8 mouse cellular contexts compared by ENCODE assay signal in the genomic region with DNA sequence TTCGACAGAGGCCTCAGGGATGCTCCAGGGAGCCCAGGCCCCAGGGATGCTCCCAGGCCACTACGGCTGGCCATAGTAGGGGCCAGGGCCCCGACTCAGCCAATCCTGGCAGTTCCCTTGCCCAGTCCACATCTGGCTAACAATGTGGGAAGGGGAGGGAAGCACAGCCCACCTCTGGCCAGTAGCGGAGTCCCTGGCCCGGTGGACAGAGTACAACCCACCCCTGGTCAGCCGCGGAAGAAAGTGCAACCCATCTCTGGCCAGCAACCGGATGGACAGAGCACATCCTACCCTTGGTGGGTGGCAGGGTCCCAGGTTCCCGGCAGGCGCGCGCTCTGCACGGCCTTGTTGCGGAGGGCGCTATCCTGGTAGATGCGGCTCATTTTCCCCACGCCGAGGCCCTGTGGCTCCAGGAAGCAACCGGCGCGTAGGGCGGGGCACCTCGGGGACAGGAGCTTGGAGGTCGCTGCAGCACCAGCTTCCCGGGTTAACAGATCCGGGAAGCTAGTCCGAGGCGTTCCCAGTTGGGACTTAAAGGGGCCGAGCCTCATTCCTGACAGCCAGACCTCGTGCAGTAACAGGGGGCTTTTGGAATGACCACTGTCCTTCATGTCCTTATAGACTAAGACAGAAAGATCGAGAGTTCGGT. TPM values are rescaled to one million over a fixed set of nuclear protein-coding genes. Genes with fewer than 3 reads are reported as not detected.
DNase-seq lines count a peak whose midpoint lies in the region; ATAC-seq and TF ChIP-seq lines count a peak whose summit lies in the region.

A gene (minus strand): TSS at position 498 of the 649 bp plus-strand sequence.

- TF ChIP-seq POLR2A in ES-Bruce4 (IDR thresholded peaks at IDR 0.05; ENCODE audit: insufficient read depth, low read length): no peak
- TF ChIP-seq POLR2A in brain, embryonic 14.5 days (IDR thresholded peaks at IDR 0.05; ENCODE audit: borderline replicate concordance, extremely low read depth, insufficient read depth, insufficient read length, poor library complexity, severe bottlenecking): peak; percentile 19; the same call in 1 of the 2 replicates

- peak within 1 kb of the TSS; percentile 68 for H3K4me2 ChIP-seq in forebrain, embryonic 12.5 days
- H3K4me2 ChIP-seq in heart, embryonic 15.5 days: peak within 1 kb of the TSS; percentile 83
- H3K4me2 ChIP-seq in liver, embryonic 12.5 days: peak within 1 kb of the TSS; percentile 56
- H3K4me2 ChIP-seq in neural tube, embryonic 11.5 days (ENCODE audit: low read depth): peak within 1 kb of the TSS; percentile 59

- no peaks in the 10 kb centered on the region for H3K36me3 ChIP-seq in ES-Bruce4 (ENCODE audit: control insufficient read depth, insufficient read depth, low read length, poor library complexity, severe bottlenecking)
- H3K36me3 ChIP-seq in forebrain, embryonic 12.5 days (replicated peaks): no peaks in the 10 kb centered on the region
- no peaks in the 10 kb centered on the region for H3K36me3 ChIP-seq in heart, embryonic 15.5 days
- H3K36me3 ChIP-seq in liver, embryonic 12.5 days: no peaks in the 10 kb centered on the region
- no peaks in the 10 kb centered on the region for H3K36me3 ChIP-seq in neural tube, embryonic 11.5 days (ENCODE audit: control insufficient read depth, insufficient read depth, low read length)

- H3K27ac ChIP-seq in ES-Bruce4 (ENCODE audit: insufficient read depth, low read length): no peak within 1 kb of the TSS
- no peak within 1 kb of the TSS for H3K27ac ChIP-seq in forebrain, embryonic 12.5 days
- H3K27ac ChIP-seq in heart, embryonic 15.5 days: peak within 1 kb of the TSS; percentile 81
- no peak within 1 kb of the TSS for H3K27ac ChIP-seq in liver, embryonic 12.5 days
- H3K27ac ChIP-seq in neural tube, embryonic 11.5 days (ENCODE audit: low read depth, low read length): no peak within 1 kb of the TSS; the same call in 1 of the 2 replicates

- H3K9ac ChIP-seq in ES-Bruce4 (ENCODE audit: low read depth, poor library complexity, severe bottlenecking): peak within 1 kb of the TSS; percentile 43
- H3K9ac ChIP-seq in forebrain, embryonic 12.5 days: peak within 1 kb of the TSS; percentile 64
- H3K9ac ChIP-seq in heart, embryonic 15.5 days: peak within 1 kb of the TSS; percentile 68
- peak within 1 kb of the TSS; percentile 14; the same call in 1 of the 2 replicates for H3K9ac ChIP-seq in liver, embryonic 12.5 days
- H3K9ac ChIP-seq in neural tube, embryonic 11.5 days (ENCODE audit: low read length): peak within 1 kb of the TSS; percentile 63

- no peaks in the 10 kb centered on the region for H3K27me3 ChIP-seq in ES-Bruce4 (ENCODE audit: control insufficient read depth, insufficient read depth, low read length, poor library complexity, severe bottlenecking)
- peaks cover 6% of the 10 kb centered on the region for H3K27me3 ChIP-seq in forebrain, embryonic 12.5 days
- H3K27me3 ChIP-seq in heart, embryonic 15.5 days: no peaks in the 10 kb centered on the region
- H3K27me3 ChIP-seq in liver, embryonic 12.5 days (replicated peaks): peaks cover 43% of the 10 kb centered on the region
- no peaks in the 10 kb centered on the region for H3K27me3 ChIP-seq in neural tube, embryonic 11.5 days (ENCODE audit: control insufficient read depth, insufficient read depth, low read length)

- under 1% methylated on average over 32 of the region's 32 CpGs for WGBS in forebrain, embryonic 12.5 days
- under 1% methylated on average over 32 of the region's 32 CpGs for WGBS in heart, embryonic 15.5 days
- 4% methylated on average over 32 of the region's 32 CpGs for WGBS in liver, embryonic 12.5 days (ENCODE audit: insufficient replicate concordance)
- WGBS in neural tube, embryonic 11.5 days: under 1% methylated on average over 32 of the region's 32 CpGs

- peaks cover 2% of the 10 kb centered on the region for H3K4me1 ChIP-seq in ES-Bruce4 (ENCODE audit: control insufficient read depth, insufficient read depth, low read length)
- peaks cover 14% of the 10 kb centered on the region for H3K4me1 ChIP-seq in forebrain, embryonic 12.5 days
- H3K4me1 ChIP-seq in heart, embryonic 15.5 days (replicated peaks): peaks cover 18% of the 10 kb centered on the region
- no peaks in the 10 kb centered on the region; the same call in 1 of the 2 replicates for H3K4me1 ChIP-seq in liver, embryonic 12.5 days
- peaks cover 3% of the 10 kb centered on the region; the same call in 1 of the 2 replicates for H3K4me1 ChIP-seq in neural tube, embryonic 11.5 days (ENCODE audit: control insufficient read depth, insufficient read depth, low read length)

- DNase-seq in brain, embryonic 14.5 days (ENCODE audit: low read depth): peak; percentile 83
- DNase-seq in kidney, postnatal 14 days: peak; percentile 86
- DNase-seq in neural tube, embryonic 11.5 days (ENCODE audit: low spot score): peak; percentile 75
- peak; percentile 77 for DNase-seq in urinary bladder, postnatal 14 days (ENCODE audit: low spot score)

- peak within 1 kb of the TSS; percentile 67 for H3K4me3 ChIP-seq in ES-Bruce4 (ENCODE audit: low read depth, low read length)
- peak within 1 kb of the TSS; percentile 46 for H3K4me3 ChIP-seq in forebrain, embryonic 12.5 days (replicated peaks)
- peak within 1 kb of the TSS; percentile 74 for H3K4me3 ChIP-seq in heart, embryonic 15.5 days
- peak within 1 kb of the TSS; percentile 46 for H3K4me3 ChIP-seq in liver, embryonic 12.5 days
- peak within 1 kb of the TSS; percentile 39 for H3K4me3 ChIP-seq in neural tube, embryonic 11.5 days (ENCODE audit: low read depth, low read length)

- TF ChIP-seq CTCF in ES-Bruce4 (IDR thresholded peaks at IDR 0.05; ENCODE audit: low read depth, low read length): no peak
- TF ChIP-seq CTCF in brain, embryonic 14.5 days (IDR thresholded peaks at IDR 0.05; ENCODE audit: borderline replicate concordance, extremely low read depth, insufficient read depth, insufficient read length): no peak

- H3K9me3 ChIP-seq in ES-Bruce4 (replicated peaks; ENCODE audit: control insufficient read depth, insufficient read depth, low read length, poor library complexity, severe bottlenecking): no peaks in the 10 kb centered on the region
- H3K9me3 ChIP-seq in forebrain, embryonic 12.5 days: no peaks in the 10 kb centered on the region
- no peaks in the 10 kb centered on the region for H3K9me3 ChIP-seq in heart, embryonic 15.5 days (replicated peaks)
- no peaks in the 10 kb centered on the region for H3K9me3 ChIP-seq in liver, embryonic 12.5 days (replicated peaks)
- no peaks in the 10 kb centered on the region for H3K9me3 ChIP-seq in neural tube, embryonic 11.5 days (ENCODE audit: control insufficient read depth, low read length)

- no peak for TF ChIP-seq EP300 in ES-Bruce4 (IDR thresholded peaks at IDR 0.05; ENCODE audit: insufficient read depth, low read depth, low read length)

- ATAC-seq in forebrain, embryonic 12.5 days (ENCODE audit: low FRiP score): peak; percentile 72
- ATAC-seq in heart, embryonic 15.5 days (replicated peaks; ENCODE audit: insufficient number of reproducible peaks, insufficient read depth, low FRiP score, low read depth): peak; percentile 71
- ATAC-seq in liver, embryonic 12.5 days: peak; percentile 61
- peak; percentile 27; the same call in 1 of the 2 replicates for ATAC-seq in neural tube, embryonic 11.5 days (ENCODE audit: insufficient read depth, low FRiP score, low TSS enrichment)

RNA-seq across cellular contexts. Expression of the gene that starts here (rescaled TPM):
- 2.3 and 2.4 TPM in 2 replicates for polyA plus RNA-seq in ES-Bruce4 (2011; ENCODE audit: insufficient read depth, insufficient read length, low read depth, missing spikeins)
- 10.0 and 13.7 TPM in 2 replicates for polyA plus RNA-seq in brain, embryonic 14.5 days (2012; rRNA removed)
- polyA plus RNA-seq in forebrain, embryonic 12.5 days (2016; fragmentation: Nextera tagmentation; extraction: Ambion mirVana): 18.5 and 19.9 TPM in 2 replicates
- 26.6 and 26.9 TPM in 2 replicates for polyA plus RNA-seq in heart, embryonic 15.5 days (2015; fragmentation: Nextera tagmentation; extraction: Ambion mirVana)
- polyA plus RNA-seq in liver, embryonic 12.5 days (2016; fragmentation: Nextera tagmentation; extraction: Ambion mirVana): 5.1 and 5.4 TPM in 2 replicates
- polyA plus RNA-seq in neural tube, embryonic 11.5 days (2014; fragmentation: Nextera tagmentation; extraction: Ambion mirVana): 20.8 and 22.6 TPM in 2 replicates

Comparison
In these comparisons a context has a peak if more than half of its experiments do, and no peak if none do; other contexts are left out.
1. H3K9ac ChIP-seq: peak in every context shown above with its lines; median percentile 68 in heart, embryonic 15.5 days; 64 in forebrain, embryonic 12.5 days; 63 in neural tube, embryonic 11.5 days; 43 in ES-Bruce4; 14 in liver, embryonic 12.5 days.